Mouse (Mus musculus) forebrain, embryonic 14.5 days (tissue): ENCODE measurements around the gene Smco1. TPM values are rescaled to one million over a fixed set of nuclear protein-coding genes. Genes with fewer than 3 reads are reported as not detected.

Experiments used
- microRNA counts: library from miRNA; unstranded; fragments of <30 nt; microRNA quantifications from one replicate; lab custom pipeline; 2016
- microRNA-seq: library from miRNA; unstranded; fragments of <30 nt; microRNA quantifications from one replicate; pipeline ENCODE4, GENCODE M21; 2016
- polyA plus RNA-seq: library from polyadenylated mRNA; unstranded; fragments of >200 nt; fragmentation: Nextera tagmentation; extraction: Ambion mirVana; gene quantifications from 2 replicates; pipeline ENCODE4 v1.2.1, GENCODE M21; 2014

The Smco1 gene
- polyA plus RNA-seq, 1 experiment from 2014 or later = not detected

MicroRNAs encoded within 50 kb of the gene (microRNA counts, 519-probe panel; counts per million panel counts)
- not detected for microRNA mmu-miR-1946a (lab: Ali Mortazavi, UCI)

Small RNA genes within 50 kb of the gene (microRNA-seq; reads per million reads assigned to microRNA genes)
- not detected for gene Mir1946a

Other genes with a start within 250 kb of the Smco1 start
- 39.3 and 45.9 TPM in 2 replicates for gene Pak2, start 192.1 kb upstream of the Smco1 start, polyA plus RNA-seq
- gene Pigx, start 171.7 kb upstream of the Smco1 start, polyA plus RNA-seq = 141 and 159 TPM in 2 replicates
- gene Cep19, start 171.7 kb upstream of the Smco1 start, polyA plus RNA-seq = 49.8 and 54.1 TPM in 2 replicates
- gene Nrros, start 105.9 kb upstream of the Smco1 start, polyA plus RNA-seq = 7.9 and 10.6 TPM in 2 replicates
- not detected in 2 replicates for gene Bex6, start 91.6 kb upstream of the Smco1 start, polyA plus RNA-seq
- gene Fbxo45, start 24.3 kb upstream of the Smco1 start, polyA plus RNA-seq = 10.6 and 10.7 TPM in 2 replicates
- gene Wdr53, start 24.2 kb upstream of the Smco1 start, polyA plus RNA-seq = 15.8 and 16.5 TPM in 2 replicates
- gene Rnf168, start 6.0 kb downstream of the Smco1 start, polyA plus RNA-seq = 21.0 and 23.0 TPM in 2 replicates
- 23.4 and 29.4 TPM in 2 replicates for gene Ubxn7, start 60.8 kb downstream of the Smco1 start, polyA plus RNA-seq
- not detected in 2 replicates for gene Tm4sf19, start 129.0 kb downstream of the Smco1 start, polyA plus RNA-seq
- 38.6 and 42.6 TPM in 2 replicates for gene Tctex1d2, start 148.2 kb downstream of the Smco1 start, polyA plus RNA-seq
- gene Pcyt1a, start 159.5 kb downstream of the Smco1 start, polyA plus RNA-seq = 45.3 and 53.8 TPM in 2 replicates
- gene Slc51a, start 216.4 kb downstream of the Smco1 start, polyA plus RNA-seq = 0.20 and 0.21 TPM in 2 replicates
- gene Zdhhc19, start 224.8 kb downstream of the Smco1 start, polyA plus RNA-seq = not detected in 2 replicates